Mouse (Mus musculus): ENCODE measurements around the gene Wnt7a.

GRCm38 (mm10) chr6:91441145-91441662 lies 30.0 kb upstream of the Wnt7a start:
- TF ChIP-seq POLR2A (IDR thresholded peaks at IDR 0.05; ENCODE audit: borderline replicate concordance, control insufficient read depth, low read depth, low read length) (no peak), CTCF (IDR thresholded peaks at IDR 0.05; ENCODE audit: control insufficient read depth, insufficient read depth, low read length) (no peak)
